Mouse (Mus musculus): Measurements from ENCODE around the gene Acot3.
"Not testable (repeated sequence)": the region's sequence is repeated elsewhere in the genome, so short reads cannot be mapped to it uniquely, and the experiment has no call there.

Acot3 gene

GRCm38 (mm10) chr12:84051937-84052474 is at the start of gene Acot3:
Acot3 (plus strand) TSS chr12:84052144.
- no peak for DNase-seq (ENCODE audit: low read depth, low spot score)
- H3K27me3 ChIP-seq (ENCODE audit: control insufficient read depth, insufficient read depth, low read length, poor library complexity, severe bottlenecking) = no peaks in the 10 kb centered on the region; the same call in 1 of the 2 replicates
- no peaks in the 10 kb centered on the region for H3K36me3 ChIP-seq (ENCODE audit: control insufficient read depth, insufficient read depth, low read length, poor library complexity, severe bottlenecking)

DNA sequence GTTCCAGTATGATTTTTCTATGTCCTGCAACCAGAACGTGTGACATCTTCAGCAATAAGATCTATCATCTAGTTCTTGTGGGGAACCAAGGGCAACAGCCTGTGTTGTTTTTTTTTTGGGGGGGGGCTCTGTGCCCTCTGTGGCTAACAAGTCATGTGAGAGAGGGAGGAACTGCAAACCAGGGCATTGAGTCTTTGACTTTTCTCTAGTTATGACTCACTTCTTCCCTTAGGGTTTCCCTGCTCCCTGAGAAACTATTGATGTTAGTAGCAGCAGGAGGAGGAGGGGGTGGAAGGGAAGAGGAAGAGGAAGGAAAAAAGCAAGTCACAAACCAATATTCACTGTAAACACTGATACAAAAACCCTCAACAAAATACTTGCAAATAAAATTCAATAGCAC is 48.1 kb upstream of the Acot3 start:
- H3K27me3 ChIP-seq (ENCODE audit: control insufficient read depth, insufficient read depth, low read length, poor library complexity, severe bottlenecking) = no peaks in the 10 kb centered on the region
- no peak for DNase-seq (ENCODE audit: low read depth, low spot score)

DNA sequence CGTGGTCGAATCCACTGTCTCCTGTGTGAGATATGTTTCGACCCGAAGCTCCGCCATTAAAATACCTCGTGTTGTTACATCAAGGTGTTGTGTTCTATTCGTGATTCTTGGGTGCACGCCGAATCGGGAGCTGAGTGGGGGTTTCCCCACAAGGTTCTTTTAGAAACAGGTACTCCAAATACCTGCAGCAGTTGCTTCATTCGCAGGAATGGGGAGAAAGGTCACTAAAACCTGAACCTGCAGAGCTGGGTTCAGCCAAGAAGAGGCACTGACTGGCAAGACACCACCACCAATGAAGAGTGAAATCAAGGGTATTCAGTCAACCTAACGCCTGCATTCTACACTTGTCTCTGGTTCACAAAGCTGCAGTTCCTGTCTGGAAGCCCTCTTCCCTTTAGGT is 43.7 kb upstream of the Acot3 start:
- no peaks in the 10 kb centered on the region for H3K27me3 ChIP-seq (ENCODE audit: control insufficient read depth, insufficient read depth, low read length, poor library complexity, severe bottlenecking)
- no peaks in the 10 kb centered on the region for H3K36me3 ChIP-seq (ENCODE audit: control insufficient read depth, insufficient read depth, low read length, poor library complexity, severe bottlenecking)
- DNase-seq (ENCODE audit: low read depth, low spot score) = peak; percentile 18

More for the DNA sequence above, 48.1 kb upstream of the Acot3 start:
- H3K36me3 ChIP-seq (ENCODE audit: control insufficient read depth, insufficient read depth, low read length, poor library complexity, severe bottlenecking) = no peaks in the 10 kb centered on the region

DNA sequence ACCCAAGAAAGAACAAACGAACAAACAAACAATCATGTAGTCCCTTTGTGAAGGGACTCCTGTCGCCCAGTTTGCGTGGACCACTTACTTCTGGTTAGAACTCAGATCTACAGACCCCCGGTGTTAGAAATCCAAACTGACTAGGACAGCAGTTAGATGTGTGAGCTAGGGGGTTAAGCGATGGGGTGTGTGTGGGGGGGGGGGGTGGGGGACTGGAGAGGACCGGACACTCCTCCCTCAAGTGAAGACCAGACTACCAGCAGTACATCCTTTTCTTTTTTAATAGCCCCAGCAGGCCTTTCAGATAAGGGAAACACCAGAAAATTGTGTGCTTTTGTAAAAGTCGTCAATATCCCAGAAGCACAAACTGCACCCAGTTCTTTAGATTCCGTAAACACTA is 43.2 kb upstream of the Acot3 start:
- H3K36me3 ChIP-seq (ENCODE audit: control insufficient read depth, insufficient read depth, low read length, poor library complexity, severe bottlenecking) = no peaks in the 10 kb centered on the region
- H3K27me3 ChIP-seq (ENCODE audit: control insufficient read depth, insufficient read depth, low read length, poor library complexity, severe bottlenecking) = no peaks in the 10 kb centered on the region
- DNase-seq (ENCODE audit: low read depth, low spot score) = no peak

GRCm38 (mm10) chr12:84009171-84009965 is 42.6 kb upstream of the Acot3 start, which contains the start of gene Acot1:
Acot1 (plus strand) TSS chr12:84009490.
- H3K27me3 ChIP-seq (ENCODE audit: control insufficient read depth, insufficient read depth, low read length, poor library complexity, severe bottlenecking); H3K36me3 ChIP-seq (ENCODE audit: control insufficient read depth, insufficient read depth, low read length, poor library complexity, severe bottlenecking): not testable (repeated sequence)
- peak; percentile 28 for DNase-seq (ENCODE audit: low read depth, low spot score)

DNA sequence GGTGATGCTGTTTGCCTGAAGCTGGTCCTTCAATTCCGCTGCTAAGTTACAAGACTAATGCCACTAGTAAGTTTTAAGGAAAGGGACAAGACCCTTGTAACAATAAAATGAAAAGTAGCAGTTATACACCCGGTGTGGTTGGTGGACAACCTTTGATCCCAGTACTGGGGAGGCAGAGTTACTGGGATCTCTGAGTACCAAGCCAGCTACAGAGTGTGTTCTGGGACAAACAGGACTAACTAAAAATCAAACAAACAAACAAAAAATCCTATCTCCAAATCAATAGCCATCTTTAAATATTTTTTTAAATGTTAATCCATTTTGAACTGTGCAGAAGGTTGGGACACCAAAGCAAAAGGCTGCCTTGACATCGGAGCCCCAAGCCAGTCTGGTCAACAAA is 41.7 kb upstream of the Acot3 start:
- H3K27me3 ChIP-seq (ENCODE audit: control insufficient read depth, insufficient read depth, low read length, poor library complexity, severe bottlenecking) = no peaks in the 10 kb centered on the region
- no peak for DNase-seq (ENCODE audit: low read depth, low spot score)
- no peaks in the 10 kb centered on the region for H3K36me3 ChIP-seq (ENCODE audit: control insufficient read depth, insufficient read depth, low read length, poor library complexity, severe bottlenecking)

DNA sequence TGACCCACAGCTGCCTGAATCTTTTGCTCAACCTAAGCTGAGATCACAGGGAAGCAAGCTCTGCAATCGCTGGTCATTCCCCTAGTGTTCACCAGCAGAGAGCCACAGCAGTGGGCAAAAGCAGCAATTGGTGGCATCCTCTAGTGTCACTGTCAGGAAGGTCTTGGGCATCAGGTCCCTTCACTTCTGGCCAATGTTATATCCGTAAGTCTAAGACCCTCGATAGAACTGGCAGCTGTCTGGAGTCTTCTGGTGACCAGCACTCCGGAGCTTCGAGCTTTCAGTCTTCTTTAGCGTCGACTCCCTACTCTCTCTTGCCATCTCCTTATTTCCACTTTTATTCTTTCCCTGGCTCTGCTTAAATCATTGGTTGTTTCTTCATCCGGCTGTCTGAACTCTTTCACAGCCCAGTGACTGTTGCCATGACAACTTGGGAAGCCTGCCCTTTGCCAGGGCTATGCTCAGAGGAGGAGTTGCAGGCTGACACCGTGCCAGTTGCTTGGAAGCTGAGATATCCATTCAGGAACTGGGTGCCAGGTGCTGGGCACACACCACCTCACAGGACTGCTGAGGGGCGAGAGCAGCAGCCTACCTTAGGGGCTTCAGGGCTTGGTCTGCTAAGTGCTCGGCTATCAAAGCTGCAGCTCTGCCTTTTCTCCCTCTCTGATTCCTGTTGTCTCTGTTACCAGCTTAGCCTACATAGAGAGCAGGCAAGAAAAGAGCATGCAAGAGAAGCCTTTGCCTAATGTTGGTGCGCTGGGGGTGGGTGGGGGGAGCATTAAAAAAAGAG is 40.5 kb upstream of the Acot3 start:
- no peaks in the 10 kb centered on the region for H3K36me3 ChIP-seq (ENCODE audit: control insufficient read depth, insufficient read depth, low read length, poor library complexity, severe bottlenecking)
- DNase-seq (ENCODE audit: low read depth, low spot score) = peak; percentile 31
- no peaks in the 10 kb centered on the region for H3K27me3 ChIP-seq (ENCODE audit: control insufficient read depth, insufficient read depth, low read length, poor library complexity, severe bottlenecking)

- DNase-seq (ENCODE audit: low read depth, low spot score) = no peak
- Histone ChIP-seq H3K27me3 (ENCODE audit: control insufficient read depth, insufficient read depth, low read length, poor library complexity, severe bottlenecking) (no peaks in the 10 kb centered on the region), H3K36me3 (ENCODE audit: control insufficient read depth, insufficient read depth, low read length, poor library complexity, severe bottlenecking) (no peaks in the 10 kb centered on the region)
Observed at GRCm38 (mm10) chr12:84013130-84013529, 38.8 kb upstream of the Acot3 start.

- no peaks in the 10 kb centered on the region for H3K27me3 ChIP-seq (ENCODE audit: control insufficient read depth, insufficient read depth, low read length, poor library complexity, severe bottlenecking)
Observed at GRCm38 (mm10) chr12:84013701-84014100, 38.2 kb upstream of the Acot3 start.

GRCm38 (mm10) chr12:84020528-84020927 is 31.4 kb upstream of the Acot3 start:
- H3K27me3 ChIP-seq (ENCODE audit: control insufficient read depth, insufficient read depth, low read length, poor library complexity, severe bottlenecking); H3K36me3 ChIP-seq (ENCODE audit: control insufficient read depth, insufficient read depth, low read length, poor library complexity, severe bottlenecking): not testable (repeated sequence)
- DNase-seq (ENCODE audit: low read depth, low spot score) = peak; percentile 33

More at GRCm38 (mm10) chr12:84013701-84014100, 38.2 kb upstream of the Acot3 start:
- DNase-seq (ENCODE audit: low read depth, low spot score) = no peak
- no peaks in the 10 kb centered on the region for H3K36me3 ChIP-seq (ENCODE audit: control insufficient read depth, insufficient read depth, low read length, poor library complexity, severe bottlenecking)

DNA sequence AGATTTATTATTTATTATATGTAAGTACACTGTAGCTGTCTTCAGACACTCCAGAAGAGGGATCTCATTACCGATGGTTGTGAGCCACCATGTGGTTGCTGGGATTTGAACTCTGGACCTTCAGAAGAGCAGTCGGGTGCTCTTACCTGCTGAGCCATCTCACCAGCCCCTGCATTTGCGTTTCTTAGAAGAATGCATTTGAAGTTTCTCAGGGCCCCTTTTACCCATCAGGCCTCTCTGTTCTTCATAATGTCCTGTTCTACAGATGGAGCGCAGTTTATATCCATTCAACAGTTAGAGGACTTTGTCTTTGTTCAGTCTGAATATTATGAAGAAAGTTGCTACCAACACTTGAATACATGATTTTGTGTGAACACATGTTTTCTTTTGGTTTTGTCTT is 29.7 kb upstream of the Acot3 start:
- H3K27me3 ChIP-seq (ENCODE audit: control insufficient read depth, insufficient read depth, low read length, poor library complexity, severe bottlenecking); H3K36me3 ChIP-seq (ENCODE audit: control insufficient read depth, insufficient read depth, low read length, poor library complexity, severe bottlenecking); DNase-seq (ENCODE audit: low read depth, low spot score): not testable (repeated sequence)

- no peak for DNase-seq (ENCODE audit: low read depth, low spot score)
- no peaks in the 10 kb centered on the region for H3K36me3 ChIP-seq (ENCODE audit: control insufficient read depth, insufficient read depth, low read length, poor library complexity, severe bottlenecking)
- no peaks in the 10 kb centered on the region for H3K27me3 ChIP-seq (ENCODE audit: control insufficient read depth, insufficient read depth, low read length, poor library complexity, severe bottlenecking)
Observed at GRCm38 (mm10) chr12:84023052-84023745, 28.7 kb upstream of the Acot3 start.

DNA sequence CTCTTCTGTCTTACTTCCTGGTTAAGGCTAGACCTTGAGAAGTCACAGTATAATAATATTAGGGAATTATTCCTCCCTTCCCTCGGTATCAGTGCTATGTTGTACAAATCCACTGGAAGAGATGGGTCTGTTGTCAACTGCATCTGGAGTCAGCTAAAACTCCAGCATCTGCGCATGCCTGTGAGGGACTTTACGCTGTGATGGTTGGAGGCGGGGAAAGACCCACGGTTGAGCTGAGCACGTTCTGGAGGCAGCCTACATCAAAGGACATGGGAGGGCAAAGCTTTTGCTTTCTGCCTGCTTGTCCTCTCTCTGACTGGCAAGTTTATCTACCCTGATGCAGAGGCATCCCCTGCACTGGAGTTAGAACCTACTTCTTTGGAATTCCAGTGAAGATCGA is 26.1 kb upstream of the Acot3 start:
- H3K27me3 ChIP-seq (ENCODE audit: control insufficient read depth, insufficient read depth, low read length, poor library complexity, severe bottlenecking) = no peaks in the 10 kb centered on the region
- no peak for DNase-seq (ENCODE audit: low read depth, low spot score)
- H3K36me3 ChIP-seq (ENCODE audit: control insufficient read depth, insufficient read depth, low read length, poor library complexity, severe bottlenecking) = no peaks in the 10 kb centered on the region

DNA sequence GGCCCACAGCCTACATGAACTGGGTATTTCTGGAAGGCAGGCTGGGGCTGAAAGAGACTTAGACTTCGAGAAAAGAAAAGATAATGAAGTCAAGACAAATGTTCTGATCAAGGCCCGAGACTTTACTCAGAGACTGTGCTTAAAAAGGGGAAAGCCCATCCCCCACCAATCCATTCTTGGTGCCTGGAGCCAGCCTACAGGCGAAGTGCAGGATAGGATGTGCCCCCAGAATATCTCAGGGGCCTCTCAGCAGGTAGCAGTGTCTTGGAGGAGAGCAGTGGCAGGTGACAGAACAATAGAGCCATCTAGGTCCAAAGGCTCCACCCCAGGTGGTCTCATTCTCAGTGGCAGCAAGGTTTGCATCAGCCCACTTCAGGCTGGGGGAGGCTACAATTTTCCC is 23.6 kb upstream of the Acot3 start:
- H3K36me3 ChIP-seq (ENCODE audit: control insufficient read depth, insufficient read depth, low read length, poor library complexity, severe bottlenecking); H3K27me3 ChIP-seq (ENCODE audit: control insufficient read depth, insufficient read depth, low read length, poor library complexity, severe bottlenecking); DNase-seq (ENCODE audit: low read depth, low spot score): not testable (repeated sequence)

Measured in splenic B cell, adult 2 months (primary cell).